Mouse (Mus musculus): Measurements from ENCODE around the gene Gfra1. TPM values are rescaled to one million over a fixed set of nuclear protein-coding genes. Genes with fewer than 3 reads are reported as not detected.
A peak's percentile ranks its signal among the peaks of the same experiment; 100 is the strongest.

Gene Gfra1
- total RNA-seq, 1 experiment, result 3.5 TPM

DNA sequence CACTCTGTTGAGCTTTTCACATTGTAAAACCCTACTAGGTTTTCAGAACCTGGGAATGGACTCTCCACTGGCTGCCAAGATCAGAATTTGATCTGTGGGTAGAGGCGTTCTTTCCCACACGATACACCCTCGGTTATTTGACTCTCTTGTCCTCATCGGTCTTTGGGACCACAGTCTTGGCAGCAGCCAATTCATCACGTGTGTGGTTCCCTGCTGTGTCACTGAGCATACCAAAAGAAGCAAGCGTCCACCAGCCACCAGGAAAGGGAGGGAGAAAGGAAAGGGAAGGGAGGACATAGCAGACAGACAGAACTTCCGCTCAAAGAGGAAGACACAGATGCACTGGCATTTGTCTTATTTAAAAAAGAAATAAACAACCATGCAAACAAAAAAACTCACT lies 189.1 kb downstream of the Gfra1 start:
- in situ Hi-C loops (cut with MboI; ENCODE audit: low sequenced_read_pairs in 2 of 2, unreplicated experiment in 2 of 2), result no loop called here
- DNase-seq (ENCODE audit: low read depth, low spot score), result peak; percentile 20
- H3K4me1 ChIP-seq (ENCODE audit: control insufficient read depth in 2 of 2, insufficient read depth in 2 of 2, low read length in 2 of 2, poor library complexity in 1 of 2), result peaks cover 0 to 4% of the 10 kb centered on the region in 2 experiments; a peak in 1 of 4 replicates
- no peak for TF ChIP-seq ZNF384 (IDR thresholded peaks at IDR 0.05; ENCODE audit: low read depth, low read length)
- no peak for TF ChIP-seq ZC3H11A (IDR thresholded peaks at IDR 0.05; ENCODE audit: borderline replicate concordance, low read depth, low read length)
- TF ChIP-seq HCFC1 (IDR thresholded peaks at IDR 0.05; ENCODE audit: borderline replicate concordance, insufficient read depth, low read length), result no peak
- TF ChIP-seq CHD2 (IDR thresholded peaks at IDR 0.05; ENCODE audit: low read depth, low read length), result no peak
- no peak for TF ChIP-seq MAFK (IDR thresholded peaks at IDR 0.05; ENCODE audit: insufficient read depth, low read depth, low read length)
- no peak overlapping the region for H3K4me3 ChIP-seq (ENCODE audit: insufficient read depth in 1 of 2, low read depth in 1 of 2, low read length in 2 of 2, poor library complexity in 1 of 2, severe bottlenecking in 1 of 2)
- H3K9ac ChIP-seq (ENCODE audit: insufficient read depth, low read depth, low read length, poor library complexity, severe bottlenecking), result no peak overlapping the region
- no peaks in the 10 kb centered on the region for H3K36me3 ChIP-seq (ENCODE audit: control insufficient read depth, insufficient read depth, low read length, poor library complexity, severe bottlenecking)
- H3K27ac ChIP-seq (ENCODE audit: insufficient read depth, low read depth, low read length, poor library complexity, severe bottlenecking), result no peak overlapping the region
- no peaks in the 10 kb centered on the region for H3K9me3 ChIP-seq (ENCODE audit: control insufficient read depth, insufficient read depth, low read depth, low read length)

DNA sequence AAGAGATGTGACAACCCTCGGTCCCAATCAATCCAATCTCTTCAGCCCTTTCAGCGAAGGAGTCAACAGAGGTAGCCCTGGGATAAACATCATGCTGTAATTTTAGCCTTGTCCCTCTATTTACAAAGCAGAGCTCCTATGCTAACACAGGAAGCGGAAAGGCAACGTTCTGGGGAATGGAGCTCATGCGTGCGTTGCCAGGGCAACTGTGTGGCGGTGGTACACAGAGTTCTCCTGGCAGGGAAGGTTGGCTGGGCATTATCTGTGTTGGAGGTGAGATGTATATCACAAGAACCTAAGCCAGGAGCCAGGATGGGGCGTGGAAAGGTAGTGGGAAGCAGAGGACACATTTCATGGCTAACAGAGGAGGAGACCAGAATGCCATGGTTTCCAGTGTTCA lies 194.8 kb downstream of the Gfra1 start:
- H3K4me3 ChIP-seq (ENCODE audit: insufficient read depth in 1 of 2, low read depth in 1 of 2, low read length in 2 of 2, poor library complexity in 1 of 2, severe bottlenecking in 1 of 2), result no peak overlapping the region
- H3K9ac ChIP-seq (ENCODE audit: insufficient read depth, low read depth, low read length, poor library complexity, severe bottlenecking), result no peak overlapping the region
- no peak for TF ChIP-seq CHD2 (IDR thresholded peaks at IDR 0.05; ENCODE audit: low read depth, low read length)
- TF ChIP-seq HCFC1 (IDR thresholded peaks at IDR 0.05; ENCODE audit: borderline replicate concordance, insufficient read depth, low read length), result no peak
- no peak for TF ChIP-seq ZC3H11A (IDR thresholded peaks at IDR 0.05; ENCODE audit: borderline replicate concordance, low read depth, low read length)
- TF ChIP-seq MAFK (IDR thresholded peaks at IDR 0.05; ENCODE audit: insufficient read depth, low read depth, low read length), result no peak
- no peak for TF ChIP-seq ZNF384 (IDR thresholded peaks at IDR 0.05; ENCODE audit: low read depth, low read length)
- no peaks in the 10 kb centered on the region for H3K4me1 ChIP-seq (ENCODE audit: control insufficient read depth in 2 of 2, insufficient read depth in 2 of 2, low read length in 2 of 2, poor library complexity in 1 of 2)
- H3K27ac ChIP-seq (ENCODE audit: insufficient read depth, low read depth, low read length, poor library complexity, severe bottlenecking), result no peak overlapping the region
- no peak for DNase-seq (ENCODE audit: low read depth, low spot score)
- H3K9me3 ChIP-seq (ENCODE audit: control insufficient read depth, insufficient read depth, low read depth, low read length), result no peaks in the 10 kb centered on the region
- no peaks in the 10 kb centered on the region for H3K36me3 ChIP-seq (ENCODE audit: control insufficient read depth, insufficient read depth, low read length, poor library complexity, severe bottlenecking)
- in situ Hi-C loops (cut with MboI; ENCODE audit: low sequenced_read_pairs in 2 of 2, unreplicated experiment in 2 of 2), result no loop called here

DNA sequence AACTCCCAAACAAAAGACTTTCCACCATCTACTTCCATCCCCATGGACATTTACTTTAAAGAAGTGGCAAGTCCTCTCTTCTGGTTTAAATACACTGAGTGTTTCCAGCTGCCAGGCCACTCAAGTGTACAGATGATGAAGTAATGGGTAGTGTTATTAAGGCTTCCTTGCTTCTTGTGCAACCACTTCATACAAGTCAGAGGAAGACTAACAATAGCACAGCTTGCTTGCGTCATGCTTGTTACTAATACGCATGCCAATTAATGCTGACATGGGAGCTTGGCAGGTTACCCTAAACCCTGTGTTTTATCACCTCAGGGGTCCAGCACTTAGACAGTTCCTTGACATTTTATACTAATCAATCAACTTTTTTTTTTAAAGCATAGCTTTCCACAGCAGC lies 196.5 kb downstream of the Gfra1 start:
- H3K9me3 ChIP-seq (ENCODE audit: control insufficient read depth, insufficient read depth, low read depth, low read length), result no peaks in the 10 kb centered on the region
- H3K9ac ChIP-seq (ENCODE audit: insufficient read depth, low read depth, low read length, poor library complexity, severe bottlenecking), result no peak overlapping the region
- in situ Hi-C loops (cut with MboI; ENCODE audit: low sequenced_read_pairs in 2 of 2, unreplicated experiment in 2 of 2), result no loop called here
- no peak overlapping the region for H3K27ac ChIP-seq (ENCODE audit: insufficient read depth, low read depth, low read length, poor library complexity, severe bottlenecking)
- H3K4me3 ChIP-seq (ENCODE audit: insufficient read depth in 1 of 2, low read depth in 1 of 2, low read length in 2 of 2, poor library complexity in 1 of 2, severe bottlenecking in 1 of 2), result no peak overlapping the region
- TF ChIP-seq MAFK (IDR thresholded peaks at IDR 0.05; ENCODE audit: insufficient read depth, low read depth, low read length), result no peak
- no peak for TF ChIP-seq CHD2 (IDR thresholded peaks at IDR 0.05; ENCODE audit: low read depth, low read length)
- TF ChIP-seq ZC3H11A (IDR thresholded peaks at IDR 0.05; ENCODE audit: borderline replicate concordance, low read depth, low read length), result no peak
- no peak for TF ChIP-seq HCFC1 (IDR thresholded peaks at IDR 0.05; ENCODE audit: borderline replicate concordance, insufficient read depth, low read length)
- H3K36me3 ChIP-seq (ENCODE audit: control insufficient read depth, insufficient read depth, low read length, poor library complexity, severe bottlenecking), result no peaks in the 10 kb centered on the region
- H3K4me1 ChIP-seq (ENCODE audit: control insufficient read depth in 2 of 2, insufficient read depth in 2 of 2, low read length in 2 of 2, poor library complexity in 1 of 2), result no peaks in the 10 kb centered on the region
- no peak for DNase-seq (ENCODE audit: low read depth, low spot score)

DNA sequence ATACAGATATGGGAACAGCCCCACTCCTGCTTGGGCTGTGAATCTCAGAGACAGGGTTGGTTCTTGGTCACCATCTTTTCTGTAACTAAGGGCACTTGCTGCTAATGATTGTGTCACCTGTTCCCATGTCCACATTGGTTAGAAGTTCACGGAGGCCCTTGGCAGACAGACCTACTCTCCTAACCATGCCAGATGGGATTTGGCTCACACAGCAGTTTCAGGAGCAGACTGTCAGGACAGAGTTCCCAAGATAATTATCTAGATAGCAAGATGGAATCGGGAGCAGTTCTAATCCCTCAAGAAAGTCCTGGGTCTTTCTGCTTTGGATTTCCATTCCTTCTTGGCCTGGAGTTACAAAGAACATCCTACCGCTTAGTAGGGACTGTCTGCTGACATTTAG lies 199.2 kb downstream of the Gfra1 start:
- in situ Hi-C loops (cut with MboI; ENCODE audit: low sequenced_read_pairs in 2 of 2, unreplicated experiment in 2 of 2), result no loop called here
- no peak for DNase-seq (ENCODE audit: low read depth, low spot score)

DNA sequence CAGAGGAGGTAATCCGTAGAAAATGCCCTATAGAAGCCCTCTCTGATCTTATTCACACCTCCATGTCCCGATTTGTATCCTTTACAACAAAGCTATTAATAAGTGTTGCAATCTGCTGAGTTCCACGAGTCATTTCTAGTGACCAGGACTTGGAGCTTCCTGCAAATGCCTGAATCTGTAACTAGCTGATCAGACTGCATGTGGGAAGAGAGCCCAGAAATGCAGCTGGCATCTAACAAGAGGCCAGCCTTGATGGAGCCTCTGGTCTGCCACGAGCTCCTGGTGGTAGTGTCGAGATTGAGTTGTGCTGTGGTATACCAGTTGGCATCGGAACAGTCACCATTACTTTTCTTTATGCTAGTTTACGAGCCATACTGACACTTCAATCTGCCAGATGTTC lies 200.3 kb downstream of the Gfra1 start:
- no peaks in the 10 kb centered on the region for H3K4me1 ChIP-seq (ENCODE audit: control insufficient read depth in 2 of 2, insufficient read depth in 2 of 2, low read length in 2 of 2, poor library complexity in 1 of 2)
- H3K9ac ChIP-seq (ENCODE audit: insufficient read depth, low read depth, low read length, poor library complexity, severe bottlenecking), result no peak overlapping the region
- in situ Hi-C loops (cut with MboI; ENCODE audit: low sequenced_read_pairs in 2 of 2, unreplicated experiment in 2 of 2), result no loop called here
- TF ChIP-seq CHD2 (IDR thresholded peaks at IDR 0.05; ENCODE audit: low read depth, low read length), result no peak
- TF ChIP-seq ZC3H11A (IDR thresholded peaks at IDR 0.05; ENCODE audit: borderline replicate concordance, low read depth, low read length), result no peak
- TF ChIP-seq HCFC1 (IDR thresholded peaks at IDR 0.05; ENCODE audit: borderline replicate concordance, insufficient read depth, low read length), result no peak
- no peak for TF ChIP-seq MAFK (IDR thresholded peaks at IDR 0.05; ENCODE audit: insufficient read depth, low read depth, low read length)
- TF ChIP-seq ZNF384 (IDR thresholded peaks at IDR 0.05; ENCODE audit: low read depth, low read length), result no peak
- DNase-seq (ENCODE audit: low read depth, low spot score), result no peak
- no peaks in the 10 kb centered on the region for H3K9me3 ChIP-seq (ENCODE audit: control insufficient read depth, insufficient read depth, low read depth, low read length)
- H3K4me3 ChIP-seq (ENCODE audit: insufficient read depth in 1 of 2, low read depth in 1 of 2, low read length in 2 of 2, poor library complexity in 1 of 2, severe bottlenecking in 1 of 2), result no peak overlapping the region
- no peak overlapping the region for H3K27ac ChIP-seq (ENCODE audit: insufficient read depth, low read depth, low read length, poor library complexity, severe bottlenecking)
- no peaks in the 10 kb centered on the region for H3K36me3 ChIP-seq (ENCODE audit: control insufficient read depth, insufficient read depth, low read length, poor library complexity, severe bottlenecking)

More for the DNA sequence above, 199.2 kb downstream of the Gfra1 start:
- TF ChIP-seq CHD2 (IDR thresholded peaks at IDR 0.05; ENCODE audit: low read depth, low read length) (no peak), HCFC1 (IDR thresholded peaks at IDR 0.05; ENCODE audit: borderline replicate concordance, insufficient read depth, low read length) (no peak)
- no peak overlapping the region for H3K4me3 ChIP-seq (ENCODE audit: insufficient read depth in 1 of 2, low read depth in 1 of 2, low read length in 2 of 2, poor library complexity in 1 of 2, severe bottlenecking in 1 of 2)
- no peaks in the 10 kb centered on the region for H3K36me3 ChIP-seq (ENCODE audit: control insufficient read depth, insufficient read depth, low read length, poor library complexity, severe bottlenecking)
- H3K9ac ChIP-seq (ENCODE audit: insufficient read depth, low read depth, low read length, poor library complexity, severe bottlenecking), result no peak overlapping the region
- no peaks in the 10 kb centered on the region for H3K9me3 ChIP-seq (ENCODE audit: control insufficient read depth, insufficient read depth, low read depth, low read length)
- no peaks in the 10 kb centered on the region for H3K4me1 ChIP-seq (ENCODE audit: control insufficient read depth in 2 of 2, insufficient read depth in 2 of 2, low read length in 2 of 2, poor library complexity in 1 of 2)
- H3K27ac ChIP-seq (ENCODE audit: insufficient read depth, low read depth, low read length, poor library complexity, severe bottlenecking), result no peak overlapping the region
